Mouse (Mus musculus) lung, adult 2 months (tissue): ENCODE measurements around the gene Nacc1.

Source experiments
- CTCF ChIP-seq: fragments of 200-500 bp; IDR thresholded peaks from 2 replicates; pipeline ENCODE4 v1.5.1; 2011; ENCODE audit warnings: mild to moderate bottlenecking, low read length, control low read depth; ENCODE audit not compliant: insufficient read depth
- POLR2A ChIP-seq: fragments of 200-500 bp; IDR thresholded peaks from 2 replicates; pipeline ENCODE4 v1.6.1; 2011; ENCODE audit warnings: low read depth, mild to moderate bottlenecking, control low read depth, low read length, borderline replicate concordance; ENCODE audit errors: extremely low read depth

DNA sequence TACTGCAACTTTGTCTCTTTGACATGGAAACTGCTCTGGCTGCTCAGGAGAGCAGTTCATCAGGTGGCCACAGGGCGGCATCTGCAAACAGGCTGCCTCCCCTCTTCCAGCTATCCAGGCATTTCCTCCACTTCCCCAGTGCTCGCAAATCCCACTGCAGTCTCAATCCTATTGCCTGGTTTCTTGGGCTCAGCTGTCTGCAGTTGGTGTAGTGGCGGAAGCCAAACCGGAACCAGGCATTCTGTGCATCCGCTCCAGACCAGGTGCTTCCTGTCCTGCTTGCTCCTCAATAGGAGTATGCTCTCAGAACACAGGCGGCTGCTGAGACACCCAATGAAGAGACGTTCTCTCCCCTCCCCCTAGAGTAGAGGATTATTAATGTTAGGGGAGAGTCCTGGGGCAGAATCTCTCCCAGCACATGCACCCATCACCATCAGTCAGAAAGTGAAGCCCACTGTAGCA is 12.2 kb upstream of the Nacc1 start:
- TF ChIP-seq CTCF: peak; percentile 80
- TF ChIP-seq POLR2A: peak; percentile 35; the same call in 1 of the 2 replicates
